Mouse (Mus musculus): ENCODE results near the gene Arhgap11a. TPM values are rescaled to one million over a fixed set of nuclear protein-coding genes. Genes with fewer than 3 reads are reported as not detected.

Arhgap11a gene
- polyA plus RNA-seq, 1 experiment from 2014 or later = 16.3 TPM

DNA sequence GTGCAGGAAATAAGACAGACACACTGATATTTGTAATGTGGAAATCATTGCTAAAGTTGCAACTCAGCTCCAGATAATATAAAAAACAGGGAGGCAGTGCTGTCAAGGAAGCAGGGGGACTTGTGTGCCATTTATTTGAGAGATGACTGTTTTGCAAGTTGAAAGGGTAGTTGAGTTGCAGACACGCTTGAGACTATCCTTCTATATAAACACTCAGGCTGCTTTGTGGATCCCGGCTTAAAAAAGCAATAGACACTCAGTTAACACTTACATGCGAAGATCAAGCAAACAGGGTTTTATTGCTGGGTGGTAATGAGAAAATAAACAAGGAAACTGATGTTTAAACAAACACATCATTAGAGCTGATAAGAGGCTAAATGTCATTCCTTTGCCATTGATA, 63.6 kb downstream of the Arhgap11a start:
- Histone ChIP-seq H3K27ac (replicated peaks) (no peak overlapping the region), H3K4me2 (no peak overlapping the region), H3K27me3 (no peaks in the 10 kb centered on the region), H3K4me1 (replicated peaks) (no peaks in the 10 kb centered on the region), H3K9ac (no peak overlapping the region), H3K9me3 (replicated peaks) (no peaks in the 10 kb centered on the region), H3K4me3 (replicated peaks) (no peak overlapping the region), H3K36me3 (replicated peaks) (no peaks in the 10 kb centered on the region)
- 28% methylated on average over 3 of the region's 3 CpGs for WGBS (ENCODE audit: insufficient replicate concordance)
- ATAC-seq (ENCODE audit: insufficient read depth) = no peak

DNA sequence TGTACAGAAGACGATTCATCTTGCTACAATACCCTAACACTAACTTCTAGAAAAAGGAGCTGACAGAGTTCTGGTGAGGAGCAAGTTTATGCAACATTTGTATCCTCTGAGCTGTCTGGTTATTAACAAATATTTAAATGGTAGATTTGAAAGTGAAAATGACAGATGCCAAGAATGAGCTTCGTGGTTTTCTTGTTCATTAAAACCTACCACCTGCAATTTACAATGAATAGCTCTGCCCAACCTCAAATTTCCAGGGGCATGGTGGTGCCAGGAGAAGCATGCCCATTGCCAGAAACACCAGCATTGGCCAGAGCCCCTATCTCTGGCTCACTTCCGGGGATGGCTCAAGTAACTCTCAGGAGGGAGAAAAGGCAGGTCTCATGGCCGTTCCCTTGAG, 66.9 kb downstream of the Arhgap11a start:
- Histone ChIP-seq H3K9ac (no peak overlapping the region), H3K4me1 (replicated peaks) (no peaks in the 10 kb centered on the region), H3K27me3 (no peaks in the 10 kb centered on the region), H3K4me2 (no peak overlapping the region), H3K9me3 (replicated peaks) (no peaks in the 10 kb centered on the region), H3K27ac (replicated peaks) (no peak overlapping the region), H3K36me3 (replicated peaks) (no peaks in the 10 kb centered on the region), H3K4me3 (replicated peaks) (no peak overlapping the region)
- 51% methylated on average over 4 of the region's 4 CpGs for WGBS (ENCODE audit: insufficient replicate concordance)
- ATAC-seq (ENCODE audit: insufficient read depth) = no peak

Other genes with a start within 250 kb of the Arhgap11a start
- 0.02 and 0.05 TPM in 2 replicates for gene Grem1, start 90.0 kb downstream of the Arhgap11a start, polyA plus RNA-seq (2015; fragmentation: Nextera tagmentation; extraction: Ambion mirVana)
- 0.09 and 0.14 TPM in 2 replicates for gene Scg5, start 19.5 kb downstream of the Arhgap11a start, polyA plus RNA-seq (2015; fragmentation: Nextera tagmentation; extraction: Ambion mirVana)
- not detected in 2 replicates for gene Gjd2, start 165.0 kb upstream of the Arhgap11a start, polyA plus RNA-seq (2015; fragmentation: Nextera tagmentation; extraction: Ambion mirVana)
- gene Actc1, start 204.9 kb upstream of the Arhgap11a start, polyA plus RNA-seq (2015; fragmentation: Nextera tagmentation; extraction: Ambion mirVana) = 62.8 and 97.5 TPM in 2 replicates

Data from liver, embryonic 15.5 days (tissue).